Mouse (Mus musculus): ENCODE results near the gene Cd244a. TPM values are rescaled to one million over a fixed set of nuclear protein-coding genes. Genes with fewer than 3 reads are reported as not detected.

Cd244a gene
- total RNA-seq, 2 experiments from 2014 or later = 0.09 TPM; not detected in 1

DNA sequence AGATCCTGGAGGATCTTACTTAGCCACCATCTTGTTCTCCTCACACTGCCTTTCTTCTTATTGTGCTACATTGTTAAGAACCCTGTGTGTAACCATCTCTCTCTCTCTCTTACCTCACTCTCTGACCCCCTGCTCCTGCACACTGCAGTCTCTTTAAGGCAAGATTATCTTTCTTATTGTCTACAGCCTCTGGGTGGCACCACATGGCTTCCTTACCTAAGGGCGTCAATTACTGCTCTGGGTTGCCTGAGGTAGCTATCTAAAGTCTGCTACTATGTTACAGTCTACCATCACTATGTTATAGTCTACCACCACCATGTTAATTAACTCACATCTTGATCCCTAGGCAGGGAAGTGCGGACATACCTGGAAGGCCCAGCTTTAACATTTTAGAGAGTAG, 9.4 kb downstream of the Cd244a start:
- no peak for DNase-seq (ENCODE audit: low spot score)

DNA sequence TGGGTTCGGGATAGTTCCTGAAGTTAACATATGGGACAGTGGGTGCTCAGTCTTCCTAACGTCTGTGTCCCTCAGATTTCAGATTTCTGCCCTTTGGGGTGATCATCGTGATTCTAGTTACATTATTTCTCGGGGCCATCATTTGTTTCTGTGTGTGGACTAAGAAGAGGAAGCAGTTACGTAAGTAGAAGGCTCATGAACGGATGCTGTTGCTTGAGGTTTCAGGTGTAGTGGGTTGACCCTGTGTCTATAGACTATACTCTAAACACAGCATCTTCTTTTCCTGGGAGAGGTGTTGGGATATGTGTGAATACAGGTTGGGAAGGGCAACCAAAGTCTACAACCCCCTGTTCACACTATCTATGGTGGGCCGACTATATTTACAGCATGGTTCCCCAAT, 18.2 kb downstream of the Cd244a start:
- no peak for DNase-seq (ENCODE audit: low spot score)

DNA sequence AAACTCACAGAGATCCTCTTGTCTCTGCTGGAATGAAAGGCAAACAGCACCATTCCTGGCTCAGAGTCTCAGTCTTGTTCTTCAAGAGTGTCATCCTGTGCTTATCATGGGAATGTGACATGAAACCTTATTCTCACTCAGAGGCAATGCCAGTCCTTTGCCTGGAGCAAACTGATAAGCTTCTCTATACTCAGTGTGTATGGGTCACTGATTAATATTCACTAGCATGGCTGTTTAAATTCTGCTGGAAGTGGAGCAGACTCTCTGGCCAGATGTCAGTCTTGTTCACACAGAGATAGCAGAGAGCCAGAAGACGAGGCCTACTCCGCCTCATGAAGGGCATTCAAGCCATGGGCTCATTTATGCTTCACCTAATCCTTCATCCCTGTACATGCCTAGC, 25.6 kb downstream of the Cd244a start:
- DNase-seq (ENCODE audit: low spot score) = no peak

DNA sequence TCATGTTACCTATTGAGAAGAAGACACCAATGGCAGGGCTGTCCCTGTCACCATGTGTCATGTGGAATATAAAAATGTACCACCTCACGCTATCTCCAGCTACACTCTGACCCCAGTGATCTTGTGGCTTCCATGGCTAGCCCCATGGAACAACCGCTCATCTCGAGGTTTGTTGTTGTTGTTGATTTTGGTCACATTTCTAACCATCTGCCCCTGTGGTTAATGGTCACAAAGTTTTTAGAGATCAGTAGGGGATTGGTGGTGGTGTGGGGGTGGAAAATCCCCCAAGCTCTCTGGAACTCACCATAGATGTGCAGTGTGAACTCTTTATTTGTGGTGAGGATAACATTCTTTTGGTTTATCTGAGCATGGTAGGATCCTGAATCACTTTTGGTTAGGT, 45.7 kb downstream of the Cd244a start:
- DNase-seq (ENCODE audit: low spot score) = no peak

GRCm38 (mm10) chr1:171606656-171607055, 47.7 kb downstream of the Cd244a start:
- DNase-seq (ENCODE audit: low spot score) = no peak

DNA sequence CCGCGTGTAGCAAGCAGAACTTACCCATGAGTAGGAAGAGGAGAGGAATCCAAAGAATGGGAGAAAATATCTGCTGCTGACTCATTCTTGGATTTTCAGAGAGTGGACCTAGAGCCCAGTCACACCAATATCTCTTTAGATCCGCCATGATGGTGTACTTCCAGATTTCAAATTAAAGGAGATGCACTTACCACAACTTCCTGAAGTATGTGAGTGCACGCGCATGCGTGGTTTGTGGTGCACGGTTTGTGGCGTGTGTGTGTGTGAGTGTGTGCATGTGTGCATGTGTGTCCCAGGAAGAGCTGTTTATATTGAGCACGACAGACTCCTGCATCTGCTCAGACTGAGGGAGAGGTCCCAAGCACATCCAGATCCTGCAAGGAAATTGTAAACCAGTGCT, 48.2 kb downstream of the Cd244a start, which contains the start of gene Ly9:
Gene Ly9, minus strand, starts transcription at position 235 of the 400 bp plus-strand sequence.
- DNase-seq (ENCODE audit: low spot score) = no peak

GRCm38 (mm10) chr1:171610026-171610425, 51.0 kb downstream of the Cd244a start:
- no peak for DNase-seq (ENCODE audit: low spot score)

DNA sequence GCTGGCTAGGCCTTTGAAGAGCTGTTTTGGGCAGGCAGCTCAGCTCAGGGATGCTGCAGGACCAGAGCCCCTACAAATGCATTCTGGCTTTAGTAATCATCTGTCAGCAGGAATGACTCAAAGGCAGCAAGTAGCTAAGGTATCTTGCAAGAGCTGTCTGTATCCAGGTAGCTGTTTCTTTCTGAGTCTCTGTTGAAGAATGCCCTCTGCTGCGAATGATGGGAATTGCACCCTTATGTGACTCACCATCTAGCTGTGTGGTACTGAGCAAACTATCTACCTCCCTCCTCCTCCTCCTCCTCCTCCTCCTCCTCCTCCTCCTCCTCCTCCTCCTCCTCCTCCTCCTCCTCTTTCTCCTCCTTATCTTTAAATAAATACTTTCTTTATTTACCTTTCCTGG, 51.8 kb downstream of the Cd244a start:
- no peak for DNase-seq (ENCODE audit: low spot score)

- DNase-seq (ENCODE audit: low spot score) = no peak
Measured at GRCm38 (mm10) chr1:171613962-171614361, 55.0 kb downstream of the Cd244a start.

GRCm38 (mm10) chr1:171616881-171617515, 58.0 kb downstream of the Cd244a start:
- no peak for DNase-seq (ENCODE audit: low spot score)

DNA sequence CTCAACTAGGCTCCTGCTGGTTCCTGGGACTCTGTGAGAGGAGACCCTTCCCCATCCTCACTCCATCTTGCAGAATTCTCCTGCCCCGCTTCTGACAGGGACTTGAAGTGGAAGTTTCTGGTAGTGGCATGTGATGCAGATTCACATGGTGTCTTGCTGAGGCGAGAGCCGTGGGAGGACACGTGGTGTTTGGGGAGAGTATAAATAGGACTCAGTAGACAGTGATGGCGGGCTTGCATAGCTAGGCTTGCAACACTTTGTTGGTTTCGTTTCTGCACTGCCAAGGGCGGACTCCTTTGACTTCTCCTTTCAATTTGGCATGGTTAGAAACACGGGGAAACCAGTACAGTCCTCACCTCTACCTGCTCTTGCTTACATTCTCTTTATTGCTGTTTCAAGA, 60.0 kb downstream of the Cd244a start:
- DNase-seq (ENCODE audit: low spot score) = no peak

DNA sequence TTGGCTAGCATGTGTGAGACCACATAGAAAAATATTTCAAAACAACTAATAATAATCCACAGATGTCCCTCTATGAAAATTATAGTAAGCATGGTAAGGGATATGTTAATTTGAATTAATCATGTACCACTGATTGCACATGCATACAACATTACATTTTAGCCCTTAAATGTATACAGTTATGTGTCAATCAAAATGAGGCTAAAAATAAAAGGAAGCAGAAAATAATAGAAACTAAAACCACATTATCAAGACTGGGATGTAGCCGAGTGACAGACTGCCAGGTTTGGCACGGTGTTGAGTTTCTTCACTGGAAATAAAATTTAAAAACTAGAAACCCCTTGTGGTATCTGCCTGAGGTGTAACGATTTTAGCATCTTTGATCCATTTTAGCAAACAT, 60.7 kb downstream of the Cd244a start:
- no peak for DNase-seq (ENCODE audit: low spot score)

DNA sequence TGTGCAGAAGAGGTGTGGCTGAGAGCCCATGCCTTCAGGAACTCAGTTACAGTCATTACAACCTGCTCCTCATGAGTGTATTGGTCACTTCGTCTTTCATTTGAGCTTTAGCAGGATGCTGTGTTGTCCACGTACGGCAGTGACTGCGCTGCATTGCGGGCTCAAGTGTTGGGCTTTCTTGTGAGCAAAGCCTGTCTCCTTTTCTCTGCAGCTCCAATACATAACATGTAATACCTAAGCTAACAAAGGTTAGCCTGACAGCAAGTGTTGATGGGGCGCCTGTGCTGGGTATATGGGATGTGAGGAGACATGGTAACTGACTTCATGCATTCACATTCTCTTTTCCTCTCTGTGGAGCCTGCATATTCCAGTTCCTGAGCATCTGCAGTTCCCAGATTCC, 61.1 kb downstream of the Cd244a start:
- no peak for DNase-seq (ENCODE audit: low spot score)

- no peak for DNase-seq (ENCODE audit: low spot score)
Measured at GRCm38 (mm10) chr1:171627801-171628200, 68.8 kb downstream of the Cd244a start.

DNA sequence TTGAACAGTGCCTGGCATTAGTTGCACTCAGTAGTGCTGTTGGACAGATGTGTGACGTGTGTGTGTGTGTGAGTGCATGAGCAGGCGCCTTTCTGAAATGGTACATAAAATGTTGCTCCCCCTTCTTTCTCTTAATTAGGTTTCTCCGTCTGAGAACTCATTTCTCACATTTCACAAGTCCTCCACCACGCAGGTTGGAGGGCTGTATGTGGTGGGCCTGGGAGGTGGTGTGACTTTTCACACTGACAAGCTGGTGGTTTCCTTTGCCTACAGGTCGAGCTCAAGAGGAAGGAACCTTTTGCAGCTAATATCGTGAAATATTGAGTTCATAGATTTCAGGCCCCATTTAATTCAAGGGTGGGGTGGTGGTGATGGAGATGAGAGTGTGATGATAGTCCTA, 70.2 kb downstream of the Cd244a start:
- no peak for DNase-seq (ENCODE audit: low spot score)

DNA sequence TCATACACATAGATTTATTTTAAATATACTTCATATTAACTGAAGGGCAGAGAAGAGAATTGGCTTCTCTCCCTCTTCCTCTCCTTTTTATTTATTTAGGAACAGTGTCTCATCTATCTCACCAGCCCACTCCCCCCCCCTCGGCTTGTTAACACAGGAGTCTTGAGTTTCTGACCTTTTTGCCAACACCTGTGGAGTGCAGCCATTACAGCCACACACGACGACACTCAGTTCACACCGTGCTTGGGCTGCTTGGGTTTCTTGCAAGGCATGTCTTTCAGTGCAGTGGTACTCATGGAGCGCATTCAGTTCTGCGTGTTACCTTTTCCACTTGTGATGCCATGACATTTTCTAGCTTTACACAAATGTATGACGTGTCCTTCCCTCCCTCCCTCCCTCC, 71.0 kb downstream of the Cd244a start:
- no peak for DNase-seq (ENCODE audit: low spot score)

GRCm38 (mm10) chr1:171630912-171631311, 71.9 kb downstream of the Cd244a start:
- no peak for DNase-seq (ENCODE audit: low spot score)

DNA sequence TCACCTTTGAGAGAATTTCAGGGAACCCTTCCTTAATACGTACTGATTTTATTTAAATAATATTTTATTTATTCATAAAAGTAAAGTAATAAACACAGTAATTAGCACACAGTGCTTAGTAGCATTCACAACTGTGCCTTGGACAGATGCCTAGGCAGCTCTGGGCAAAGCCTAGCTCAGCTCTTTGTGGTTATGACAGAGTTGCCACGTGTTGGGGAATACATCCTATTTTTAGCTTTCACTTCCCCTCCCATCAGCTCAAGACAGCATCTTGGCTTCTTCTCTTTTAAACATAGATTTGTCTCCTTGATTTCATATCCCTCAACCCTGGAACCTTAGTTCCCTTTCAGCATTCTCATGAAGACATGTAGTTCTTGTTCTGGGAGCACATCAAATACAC, 72.5 kb downstream of the Cd244a start:
- no peak for DNase-seq (ENCODE audit: low spot score)

DNA sequence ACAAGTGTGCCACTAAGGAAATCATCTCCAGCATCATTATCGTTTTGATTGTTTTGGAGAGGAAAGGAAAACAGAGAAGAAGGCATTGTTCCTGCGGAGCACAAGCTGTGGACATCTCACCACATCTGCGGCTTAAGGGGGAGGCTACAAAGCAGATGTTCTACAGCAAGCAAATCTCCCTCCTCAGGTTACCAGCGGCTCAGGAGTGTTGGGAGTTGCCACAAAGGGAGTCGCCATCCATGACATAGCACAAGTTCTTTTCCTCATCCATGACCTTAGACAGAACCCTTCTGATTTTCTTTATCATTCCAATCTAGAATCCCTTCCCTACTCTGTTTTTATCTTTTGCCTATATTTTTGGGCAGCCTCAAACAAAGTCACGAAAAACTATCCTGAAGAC, 76.7 kb downstream of the Cd244a start:
- DNase-seq (ENCODE audit: low spot score) = no peak

DNA sequence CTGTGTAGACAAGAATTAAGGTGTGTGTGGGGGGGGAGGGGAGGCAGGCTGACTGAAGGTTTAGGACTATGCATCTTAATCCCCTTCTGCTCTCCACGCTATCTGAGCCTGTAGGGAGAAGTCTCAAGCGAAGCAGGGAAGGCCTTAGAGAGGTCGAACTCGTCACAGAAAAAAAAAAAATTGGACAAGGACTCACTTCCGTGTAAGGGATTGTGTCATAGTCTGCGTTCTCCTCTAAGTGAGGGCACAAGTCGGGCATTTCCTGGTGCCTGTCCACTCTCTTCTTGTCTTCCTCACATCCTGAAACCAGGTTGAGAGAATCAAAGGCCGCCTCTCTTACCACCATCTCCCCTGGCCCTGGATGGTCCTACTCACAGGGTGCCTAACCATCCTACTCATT, 78.1 kb downstream of the Cd244a start:
- no peak for DNase-seq (ENCODE audit: low spot score)

DNA sequence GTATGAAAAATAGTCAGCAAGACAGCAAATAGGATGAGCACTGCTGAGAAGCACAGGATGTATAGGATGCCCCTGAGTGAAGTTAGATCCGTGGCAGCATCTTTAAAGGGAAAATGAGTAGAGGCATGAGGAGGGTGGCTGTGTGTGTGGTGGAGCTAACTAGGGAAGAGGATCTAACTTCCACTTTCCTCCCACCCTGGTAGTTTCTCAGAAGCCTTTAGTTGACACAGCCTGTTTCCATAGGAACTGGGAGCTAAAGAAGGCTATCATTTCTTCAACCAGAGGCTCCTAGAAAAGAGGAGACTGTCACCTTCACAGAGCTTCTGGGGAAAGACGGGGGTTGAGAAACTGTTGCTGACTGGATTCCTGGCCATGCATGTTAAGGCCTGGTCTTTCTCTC, 79.7 kb downstream of the Cd244a start:
- DNase-seq (ENCODE audit: low spot score) = no peak

- DNase-seq (ENCODE audit: low spot score) = no peak
Measured at GRCm38 (mm10) chr1:171640796-171641195, 81.8 kb downstream of the Cd244a start.

- no peak for DNase-seq (ENCODE audit: low spot score)
Measured at GRCm38 (mm10) chr1:171643612-171644011, 84.6 kb downstream of the Cd244a start.

DNA sequence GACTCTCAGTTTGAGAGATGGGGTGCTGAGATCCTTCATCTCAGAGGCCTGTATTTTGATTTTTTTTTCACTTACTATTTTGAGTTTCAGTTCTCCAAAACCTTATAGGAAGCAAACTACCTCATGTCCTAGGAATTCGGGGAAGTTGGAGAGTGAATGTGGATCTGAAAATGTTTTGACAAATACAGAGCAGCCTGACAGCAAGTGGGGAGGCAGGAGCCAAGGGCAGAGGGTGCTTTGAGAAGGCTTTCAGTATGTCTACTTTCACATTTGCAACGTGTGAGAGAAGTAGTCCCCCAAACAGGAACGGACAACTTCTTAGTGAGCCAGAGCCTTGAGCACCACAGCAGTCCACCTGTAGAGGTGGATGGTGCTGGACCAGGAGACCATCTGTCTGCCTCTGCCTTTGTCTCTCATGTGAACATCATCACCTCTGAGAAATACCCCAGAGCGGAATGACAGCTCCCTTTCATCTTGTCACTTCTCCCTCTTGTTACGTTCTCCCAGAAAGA, 87.5 kb downstream of the Cd244a start:
- DNase-seq (ENCODE audit: low spot score) = no peak
